Mouse (Mus musculus) G1E (cell line): Measurements from ENCODE around the gene Card10.

Experiments used
- CTCF ChIP-seq: IDR thresholded peaks from 2 replicates; pipeline ENCODE4 v1.5.1; 2012; ENCODE audit warnings: low read depth, low read length, inconsistent platforms, mixed read lengths
- GATA1 ChIP-seq: IDR thresholded peaks from 2 replicates; pipeline ENCODE4 v1.6.1; 2012; ENCODE audit warnings: borderline replicate concordance, low read length, inconsistent platforms, mixed read lengths
- POLR2AphosphoS5 ChIP-seq: IDR thresholded peaks from 2 replicates; pipeline ENCODE4 v1.6.1; 2012; ENCODE audit warnings: low read depth, low read length, inconsistent platforms; ENCODE audit not compliant: insufficient replicate concordance
- TAL1 ChIP-seq: conservative IDR thresholded peaks from 2 replicates; pipeline ENCODE4 v1.6.1; 2012; ENCODE audit warnings: low read depth, low read length, inconsistent platforms, mixed read lengths

GRCm38 (mm10) chr15:78806614-78807013, 3.8 kb upstream of the Card10 start:
- no peak for TF ChIP-seq CTCF
- TF ChIP-seq GATA1: no peak
- TF ChIP-seq POLR2AphosphoS5: no peak
- TF ChIP-seq TAL1: no peak
